Mouse (Mus musculus) heart, postnatal 0 days (tissue): ENCODE measurements at regions not wholly inside any gene's neighbourhood (a gene's known extent, or its start where the extent isn't known, plus 50 kb on each side); places are given as distances from the start of the nearest gene placed in this dataset.
A peak's percentile ranks its signal among the peaks of the same experiment; 100 is the strongest.

Experiments
- ATAC-seq: fragments of 200-750 bp; cut with Nextera tagmentation; 2 replicates; pipeline ENCODE4 v1.8.0; 2017; ENCODE audit warnings: low read depth, moderate number of reproducible peaks, moderate library complexity; ENCODE audit not compliant: insufficient read depth
- DNase-seq: peaks from one replicate; pipeline ENCODE4 v3.0.0-alpha.2; 2016; ENCODE audit warnings: low spot score
- H3K27ac ChIP-seq: fragments of 300-500 bp; sonication (generic); 2 replicates; pipeline ENCODE4 v1.5.1; 2014; ENCODE audit warnings: low read depth, mild to moderate bottlenecking
- H3K27me3 ChIP-seq: fragments of 300-500 bp; sonication (generic); 2 replicates; pipeline ENCODE4 v1.6.1; 2014; ENCODE audit warnings: low read length, mixed read lengths; ENCODE audit not compliant: control insufficient read depth, insufficient read depth
- H3K36me3 ChIP-seq: fragments of 300-500 bp; sonication (generic); replicated peaks from 2 replicates; pipeline ENCODE4 v1.6.1; 2014; ENCODE audit warnings: low read length, mixed read lengths; ENCODE audit not compliant: control insufficient read depth, insufficient read depth
- H3K4me1 ChIP-seq: fragments of 300-500 bp; sonication (generic); 2 replicates; pipeline ENCODE4 v1.6.1; 2014; ENCODE audit warnings: antibody characterized with exemption; ENCODE audit not compliant: control insufficient read depth, insufficient read depth
- H3K4me2 ChIP-seq: fragments of 300-500 bp; sonication (generic); 2 replicates; pipeline ENCODE4 v1.6.1; 2014; ENCODE audit warnings: low read depth, mild to moderate bottlenecking, low read length, moderate library complexity
- H3K4me3 ChIP-seq: fragments of 300-500 bp; sonication (generic); 2 replicates; pipeline ENCODE4 v1.5.1; 2014; ENCODE audit warnings: low read depth, low read length
- H3K9ac ChIP-seq: fragments of 300-500 bp; sonication (generic); replicated peaks from 2 replicates; pipeline ENCODE4 v1.6.1; 2014; ENCODE audit warnings: low read depth, low read length, mixed read lengths
- H3K9me3 ChIP-seq: fragments of 300-500 bp; sonication (generic); replicated peaks from 2 replicates; pipeline ENCODE4 v1.6.1; 2016; ENCODE audit warnings: low read length; ENCODE audit not compliant: control insufficient read depth
- CTCF ChIP-seq: IDR thresholded peaks from 2 replicates; pipeline ENCODE4 v1.5.1; 2016; ENCODE audit warnings: antibody characterized with exemption, control low read depth, low read depth
- EP300 ChIP-seq: IDR thresholded peaks from 2 replicates; pipeline ENCODE4 v1.6.1; 2016; ENCODE audit warnings: antibody characterized with exemption, low read depth
- WGBS: fragments of 180-500 bp; shearing (Covaris S2); extraction: QIAGEN DNeasy Blood & Tissue Kit; methylation state at CpG from one replicate; pipeline ENCODE4 v1.1.7; 2014; 5-methylcytosine and 5-hydroxymethylcytosine counted together

GRCm38 (mm10) chr16:93458011-93458585 is 145.8 kb downstream of the Setd4 start:
- Histone ChIP-seq H3K9me3 (no peaks in the 10 kb centered on the region), H3K27ac (no peak overlapping the region), H3K4me3 (no peak overlapping the region), H3K9ac (no peak overlapping the region), H3K4me1 (peaks cover 16% of the 10 kb centered on the region; the same call in 1 of the 2 replicates), H3K4me2 (no peak overlapping the region), H3K36me3 (no peaks in the 10 kb centered on the region), H3K27me3 (peaks cover 13% of the 10 kb centered on the region; the same call in 1 of the 2 replicates)
- DNase-seq (no peak), ATAC-seq (no peak)
- WGBS = 80% methylated on average over 20 of the region's 20 CpGs
- TF ChIP-seq CTCF = no peak
- TF ChIP-seq EP300 = no peak

- H3K27me3 ChIP-seq = peaks cover 13% of the 10 kb centered on the region; the same call in 1 of the 2 replicates
- no peaks in the 10 kb centered on the region for H3K36me3 ChIP-seq
- no peak overlapping the region for H3K9ac ChIP-seq
- TF ChIP-seq EP300 (no peak), CTCF (no peak)
- H3K4me1 ChIP-seq = peaks cover 14% of the 10 kb centered on the region; the same call in 1 of the 2 replicates
- WGBS = 71% methylated on average over 17 of the region's 17 CpGs
- no peak overlapping the region for H3K4me3 ChIP-seq
- H3K4me2 ChIP-seq = no peak overlapping the region
- DNase-seq (no peak), ATAC-seq (no peak)
- no peak overlapping the region for H3K27ac ChIP-seq
- H3K9me3 ChIP-seq = no peaks in the 10 kb centered on the region
Observed at GRCm38 (mm10) chr16:93456706-93457425, 147.0 kb downstream of the Setd4 start.

- peak; percentile 39; the same call in 1 of the 2 replicates for ATAC-seq
- H3K9ac ChIP-seq = no peak overlapping the region
- 0 out of 2 replicates have a peak, but pooled peaks cover 6% of the 10 kb centered on the region for H3K4me1 ChIP-seq
- no peak overlapping the region for H3K27ac ChIP-seq
- H3K4me3 ChIP-seq = no peak overlapping the region
- WGBS = 22% methylated on average over 8 of the region's 8 CpGs
- TF ChIP-seq CTCF = peak; percentile 97
- TF ChIP-seq EP300 = no peak
- no peaks in the 10 kb centered on the region for H3K36me3 ChIP-seq
- peak; percentile 80 for DNase-seq
- H3K27me3 ChIP-seq = peaks cover 7% of the 10 kb centered on the region; the same call in 1 of the 2 replicates
- H3K4me2 ChIP-seq = no peak overlapping the region
- no peaks in the 10 kb centered on the region for H3K9me3 ChIP-seq
Observed at GRCm38 (mm10) chr16:93454080-93454997, 149.5 kb downstream of the Setd4 start.

- no peak for ATAC-seq
- DNase-seq = no peak
- Histone ChIP-seq H3K27ac (no peak overlapping the region), H3K36me3 (no peaks in the 10 kb centered on the region), H3K4me2 (no peak overlapping the region), H3K4me1 (no peaks in the 10 kb centered on the region), H3K9me3 (no peaks in the 10 kb centered on the region), H3K27me3 (peaks cover 7% of the 10 kb centered on the region; the same call in 1 of the 2 replicates), H3K4me3 (no peak overlapping the region), H3K9ac (no peak overlapping the region)
- 68% methylated on average over 9 of the region's 9 CpGs for WGBS
- TF ChIP-seq CTCF = no peak
- TF ChIP-seq EP300 = no peak
Observed at GRCm38 (mm10) chr16:93453056-93453455, 150.8 kb downstream of the Setd4 start.

- Histone ChIP-seq H3K9ac (no peak overlapping the region), H3K27me3 (peaks cover 5% of the 10 kb centered on the region; the same call in 1 of the 2 replicates), H3K27ac (no peak overlapping the region), H3K4me2 (no peak overlapping the region), H3K9me3 (no peaks in the 10 kb centered on the region), H3K4me3 (no peak overlapping the region), H3K36me3 (no peaks in the 10 kb centered on the region), H3K4me1 (no peaks in the 10 kb centered on the region)
- ATAC-seq (no peak), DNase-seq (no peak)
- 85% methylated on average over 6 of the region's 6 CpGs for WGBS
- TF ChIP-seq CTCF = no peak
Observed at GRCm38 (mm10) chr16:93450896-93451295, 153.0 kb downstream of the Setd4 start.
